Mouse (Mus musculus) thymus, adult 2 months (tissue): ENCODE results near the gene Arsj.

Experiments used
- CTCF ChIP-seq: fragments of 200-500 bp; IDR thresholded peaks from 2 replicates; pipeline ENCODE4 v1.5.1; 2012; ENCODE audit warnings: mild to moderate bottlenecking, control low read depth, low read length, moderate library complexity, borderline replicate concordance; ENCODE audit not compliant: control insufficient read depth, poor library complexity, insufficient read depth; ENCODE audit errors: extremely low read depth
- POLR2A ChIP-seq: fragments of 200-500 bp; IDR thresholded peaks from 2 replicates; pipeline ENCODE4 v1.6.1; 2012; ENCODE audit warnings: mild to moderate bottlenecking, low read length, control low read depth, moderate library complexity; ENCODE audit not compliant: control insufficient read depth, poor library complexity, insufficient read depth; ENCODE audit errors: extremely low read depth

- TF ChIP-seq CTCF (no peak), POLR2A (no peak)
Observed at GRCm38 (mm10) chr3:126363568-126364505, at the start of gene Arsj.
